Mouse (Mus musculus) CH12.LX (cell line): Measurements from ENCODE around the gene Mrgprg.

Source experiments
- BHLHE40 ChIP-seq: IDR thresholded peaks from 2 replicates; pipeline ENCODE4 v1.6.1; 2011; ENCODE audit warnings: mild to moderate bottlenecking, low read depth, low read length, improper control_type of control experiment
- CTCF ChIP-seq, 2 experiments: IDR thresholded peaks in 1 of 2; conservative IDR thresholded peaks in 1 of 2; 2 replicates each; pipeline ENCODE4 v1.5.1; 2011 to 2012; ENCODE audit warnings: low read depth in 2 of 2, low read length in 2 of 2, improper control_type of control experiment in 1 of 2, inconsistent platforms in 1 of 2, mild to moderate bottlenecking in 1 of 2, moderate library complexity in 1 of 2
- E2F4 ChIP-seq: IDR thresholded peaks from 2 replicates; pipeline ENCODE4 v1.6.1; 2011; ENCODE audit warnings: low read depth, low read length, improper control_type of control experiment; ENCODE audit not compliant: insufficient replicate concordance
- EP300 ChIP-seq: IDR thresholded peaks from 2 replicates; pipeline ENCODE4 v1.6.1; 2011; ENCODE audit warnings: low read length, improper control_type of control experiment
- JUND ChIP-seq: conservative IDR thresholded peaks from 2 replicates; pipeline ENCODE4 v1.6.1; 2011; ENCODE audit warnings: low read depth, low read length, improper control_type of control experiment
- MAX ChIP-seq: IDR thresholded peaks from 2 replicates; pipeline ENCODE4 v1.6.1; 2011; ENCODE audit warnings: low read length, improper control_type of control experiment
- MAZ ChIP-seq: IDR thresholded peaks from 2 replicates; pipeline ENCODE4 v1.6.1; 2012; ENCODE audit warnings: low read depth, mild to moderate bottlenecking, inconsistent platforms, low read length, improper control_type of control experiment, moderate library complexity
- MYC ChIP-seq: IDR thresholded peaks from 2 replicates; pipeline ENCODE4 v1.6.1; 2011; ENCODE audit warnings: low read depth, mild to moderate bottlenecking, improper control_type of control experiment, low read length
- PAX5 ChIP-seq: IDR thresholded peaks from 2 replicates; pipeline ENCODE4 v1.6.1; 2012; ENCODE audit warnings: low read length, inconsistent platforms, mixed read lengths
- POLR2A ChIP-seq: IDR thresholded peaks from 2 replicates; pipeline ENCODE4 v1.6.1; 2011; ENCODE audit warnings: low read depth, mild to moderate bottlenecking, improper control_type of control experiment, low read length
- POLR2AphosphoS2 ChIP-seq: IDR thresholded peaks from 2 replicates; pipeline ENCODE4 v1.6.1; 2011; ENCODE audit warnings: low read depth, low read length, improper control_type of control experiment
- RCOR1 ChIP-seq: conservative IDR thresholded peaks from 2 replicates; pipeline ENCODE4 v1.6.1; 2012; ENCODE audit warnings: low read depth, mild to moderate bottlenecking, inconsistent platforms, low read length, improper control_type of control experiment
- TCF12 ChIP-seq: IDR thresholded peaks from 2 replicates; pipeline ENCODE4 v1.6.1; 2014; ENCODE audit warnings: low read depth, mild to moderate bottlenecking, inconsistent platforms, low read length, improper control_type of control experiment
- ZNF384 ChIP-seq: IDR thresholded peaks from 2 replicates; pipeline ENCODE4 v1.6.1; 2012; ENCODE audit warnings: low read depth, low read length, improper control_type of control experiment, inconsistent platforms

- no peak for TF ChIP-seq E2F4
- no peak for TF ChIP-seq RCOR1
- no peak for TF ChIP-seq MAX
- no peak for TF ChIP-seq BHLHE40
- TF ChIP-seq JUND: no peak
- no peak for TF ChIP-seq MAZ
- TF ChIP-seq EP300: no peak
- TF ChIP-seq MYC: no peak
- no peak for TF ChIP-seq ZNF384
- no peak for TF ChIP-seq POLR2A
- no peak for TF ChIP-seq POLR2AphosphoS2
- TF ChIP-seq CTCF (conservative IDR thresholded peaks at IDR 0.05 in 1 of 2, IDR thresholded peaks at IDR 0.05 in 1 of 2; ENCODE audit: low read depth in 2 of 2, low read length in 2 of 2): no peak
- no peak for TF ChIP-seq TCF12
- TF ChIP-seq PAX5: no peak
Measured at GRCm38 (mm10) chr7:143756125-143757026, 10.4 kb downstream of the Mrgprg start, which contains the start of gene Osbpl5.
